Mouse (Mus musculus) forebrain, embryonic 15.5 days (tissue): ENCODE measurements around the gene Col6a4. TPM values are rescaled to one million over a fixed set of nuclear protein-coding genes. Genes with fewer than 3 reads are reported as not detected.

Experiments
- ATAC-seq: fragments of 200-750 bp; cut with Nextera tagmentation; replicated peaks from 2 replicates; pipeline ENCODE4 v1.8.0; 2017; ENCODE audit warnings: mild to moderate bottlenecking, moderate TSS enrichment, moderate library complexity
- H3K27ac ChIP-seq: fragments of 300-500 bp; sonication (generic); replicated peaks from 2 replicates; pipeline ENCODE4 v1.5.1; 2015; ENCODE audit warnings: mild to moderate bottlenecking, inconsistent platforms
- H3K27me3 ChIP-seq: fragments of 300-500 bp; sonication (generic); 2 replicates; pipeline ENCODE4 v1.6.1; 2015; ENCODE audit warnings: inconsistent platforms
- H3K36me3 ChIP-seq: fragments of 300-500 bp; sonication (generic); 2 replicates; pipeline ENCODE4 v1.6.1; 2015; ENCODE audit warnings: mild to moderate bottlenecking, inconsistent platforms
- H3K4me1 ChIP-seq: fragments of 300-500 bp; sonication (generic); 2 replicates; pipeline ENCODE4 v1.6.1; 2015; ENCODE audit warnings: inconsistent platforms
- H3K4me2 ChIP-seq: fragments of 300-500 bp; sonication (generic); replicated peaks from 2 replicates; pipeline ENCODE4 v1.6.1; 2015; ENCODE audit warnings: mild to moderate bottlenecking, inconsistent platforms
- H3K4me3 ChIP-seq: fragments of 300-500 bp; sonication (generic); 2 replicates; pipeline ENCODE4 v1.5.1; 2015; ENCODE audit warnings: mild to moderate bottlenecking, inconsistent platforms
- H3K9ac ChIP-seq: fragments of 300-500 bp; sonication (generic); replicated peaks from 2 replicates; pipeline ENCODE4 v1.6.1; 2015; ENCODE audit warnings: mild to moderate bottlenecking, inconsistent platforms
- H3K9me3 ChIP-seq: fragments of 300-500 bp; sonication (generic); 2 replicates; pipeline ENCODE4 v1.6.1; 2016; ENCODE audit warnings: inconsistent platforms
- WGBS: fragments of 180-500 bp; shearing (Covaris S2); methylation state at CpG from one replicate; pipeline ENCODE4 v1.1.7; 2015; ENCODE audit warnings: mixed read lengths; 5-methylcytosine and 5-hydroxymethylcytosine counted together
- polyA plus RNA-seq: library from polyadenylated mRNA; unstranded; fragments of >200 nt; fragmentation: Nextera tagmentation; extraction: Ambion mirVana; gene quantifications from 2 replicates; pipeline ENCODE4 v1.2.1, GENCODE M21; 2015

Gene Col6a4
- polyA plus RNA-seq, result 0.53 and 0.86 TPM in 2 replicates

DNA sequence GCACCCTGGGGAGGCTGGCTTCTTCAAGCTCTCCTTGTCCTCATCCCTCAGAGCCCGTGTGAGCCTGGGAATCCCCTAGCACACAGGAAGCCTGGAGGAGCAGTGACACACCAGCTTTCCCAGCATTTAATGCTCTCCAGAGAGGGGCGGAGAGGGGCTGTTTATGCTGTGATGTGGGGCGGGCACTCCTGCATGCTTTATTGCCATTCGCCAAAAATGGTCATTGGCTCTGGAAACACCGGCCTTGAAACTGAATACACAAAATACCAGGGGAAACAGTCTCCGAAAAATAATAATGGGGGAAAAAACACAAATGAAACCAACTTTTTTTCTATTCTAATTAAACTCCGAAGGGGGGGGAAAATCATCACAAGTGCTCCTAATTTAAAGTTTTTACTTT lies at the start of gene Col6a4:
Gene Col6a4, minus strand, starts transcription at position 101 of the 400 bp plus-strand sequence.
- Histone ChIP-seq H3K4me2 (no peak within 1 kb of the TSS), H3K4me3 (no peak within 1 kb of the TSS), H3K9ac (no peak within 1 kb of the TSS), H3K36me3 (no peaks in the 10 kb centered on the region), H3K4me1 (no peaks in the 10 kb centered on the region), H3K9me3 (no peaks in the 10 kb centered on the region), H3K27ac (no peak within 1 kb of the TSS), H3K27me3 (no peaks in the 10 kb centered on the region)
- 63% methylated on average over 7 of the region's 7 CpGs for WGBS
- ATAC-seq, result no peak

DNA sequence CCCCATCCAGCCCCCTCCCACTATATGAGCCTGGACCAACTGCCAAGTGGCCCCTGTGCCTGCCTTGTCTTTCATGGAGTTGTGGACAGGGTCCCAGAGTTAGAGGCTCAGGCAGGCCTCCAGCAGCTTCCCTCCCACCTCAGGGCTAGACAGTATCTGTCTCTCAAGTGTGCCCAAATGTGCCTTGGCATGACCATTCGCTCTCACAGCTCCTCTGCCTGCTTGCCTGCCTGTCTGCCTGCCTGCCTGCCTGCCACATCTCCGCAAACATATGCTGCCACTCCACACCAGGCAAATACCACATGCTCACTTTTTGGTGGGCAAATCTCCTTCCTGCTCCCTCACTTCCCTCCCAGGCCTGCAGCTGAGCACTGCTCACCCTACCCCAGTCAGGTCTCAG lies 49.0 kb upstream of the Col6a4 start:
- ATAC-seq, result peak; percentile 44
- Histone ChIP-seq H3K4me2 (no peak overlapping the region), H3K4me3 (no peak overlapping the region), H3K27ac (no peak overlapping the region), H3K9ac (no peak overlapping the region), H3K9me3 (no peaks in the 10 kb centered on the region), H3K4me1 (peaks cover 63% of the 10 kb centered on the region), H3K36me3 (no peaks in the 10 kb centered on the region), H3K27me3 (peaks cover 25% of the 10 kb centered on the region)
- 74% methylated on average over 2 of the region's 2 CpGs for WGBS

GRCm38 (mm10) chr9:106144176-106144575 lies 47.6 kb upstream of the Col6a4 start:
- Histone ChIP-seq H3K9me3 (no peaks in the 10 kb centered on the region), H3K4me2 (no peak overlapping the region), H3K27me3 (peaks cover 19% of the 10 kb centered on the region; the same call in 1 of the 2 replicates), H3K9ac (no peak overlapping the region), H3K27ac (no peak overlapping the region), H3K4me3 (no peak overlapping the region), H3K36me3 (no peaks in the 10 kb centered on the region), H3K4me1 (peaks cover 62% of the 10 kb centered on the region)
- peak; percentile 46 for ATAC-seq
- 16% methylated on average over 7 of the region's 7 CpGs for WGBS

- Histone ChIP-seq H3K36me3 (no peaks in the 10 kb centered on the region), H3K27me3 (peaks cover 24% of the 10 kb centered on the region; the same call in 1 of the 2 replicates), H3K9ac (no peak overlapping the region), H3K9me3 (no peaks in the 10 kb centered on the region), H3K4me2 (no peak overlapping the region), H3K4me3 (no peak overlapping the region), H3K27ac (no peak overlapping the region), H3K4me1 (peaks cover 45% of the 10 kb centered on the region)
- ATAC-seq, result no peak
- WGBS, result 78% methylated on average over 12 of the region's 12 CpGs
These were observed 45.4 kb upstream of the Col6a4 start for GRCm38 (mm10) chr9:106141955-106142354.

- 9% methylated on average over 10 of the region's 10 CpGs for WGBS
- H3K27ac ChIP-seq, result peak overlapping the region; percentile 24; the same call in 1 of the 2 replicates
These were observed 43.2 kb upstream of the Col6a4 start for GRCm38 (mm10) chr9:106139763-106140162.

DNA sequence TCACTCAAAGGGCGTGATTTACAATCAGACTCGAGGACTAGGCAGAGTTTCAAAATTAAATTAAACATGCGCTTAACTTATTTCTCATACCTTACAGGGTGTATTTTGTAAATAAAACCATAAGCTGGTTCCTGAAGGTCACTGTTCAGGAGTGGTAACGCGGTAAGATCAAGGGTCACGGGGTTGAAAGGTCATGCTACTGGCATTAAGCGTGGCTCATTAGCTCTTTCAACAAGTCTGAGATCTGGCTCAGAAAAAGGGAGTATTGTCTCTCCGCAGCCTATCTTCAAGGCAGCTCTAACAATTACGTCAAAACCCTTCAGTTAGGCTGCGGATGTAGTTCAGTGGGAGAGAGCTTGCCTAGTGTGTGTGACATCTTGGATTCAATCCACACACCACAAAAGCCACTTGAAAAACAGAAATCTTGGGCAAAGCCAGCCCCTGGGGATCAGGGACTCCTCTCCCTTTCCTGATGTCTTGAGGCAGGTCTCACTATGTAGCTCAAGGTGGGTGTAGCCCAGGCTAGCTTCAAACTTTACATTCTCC lies 41.2 kb upstream of the Col6a4 start:
- no peaks in the 10 kb centered on the region for H3K36me3 ChIP-seq
- peaks cover 24% of the 10 kb centered on the region; the same call in 1 of the 2 replicates for H3K27me3 ChIP-seq
- peaks cover 23% of the 10 kb centered on the region for H3K4me1 ChIP-seq
- WGBS, result 30% methylated on average over 10 of the region's 10 CpGs
- no peak overlapping the region for H3K27ac ChIP-seq
- no peak for ATAC-seq
- H3K9ac ChIP-seq, result no peak overlapping the region
- no peak overlapping the region for H3K4me2 ChIP-seq
- H3K4me3 ChIP-seq, result no peak overlapping the region
- H3K9me3 ChIP-seq, result no peaks in the 10 kb centered on the region

More at GRCm38 (mm10) chr9:106139763-106140162, 43.2 kb upstream of the Col6a4 start:
- Histone ChIP-seq H3K36me3 (no peaks in the 10 kb centered on the region), H3K9ac (no peak overlapping the region), H3K27me3 (peaks cover 24% of the 10 kb centered on the region; the same call in 1 of the 2 replicates), H3K4me1 (peaks cover 36% of the 10 kb centered on the region), H3K9me3 (no peaks in the 10 kb centered on the region), H3K4me3 (no peak overlapping the region), H3K4me2 (no peak overlapping the region)
- peak; percentile 50 for ATAC-seq

GRCm38 (mm10) chr9:106130250-106130649 lies 33.7 kb upstream of the Col6a4 start:
- Histone ChIP-seq H3K27ac (no peak overlapping the region), H3K36me3 (no peaks in the 10 kb centered on the region), H3K27me3 (no peaks in the 10 kb centered on the region), H3K4me1 (peaks cover 17% of the 10 kb centered on the region), H3K4me3 (no peak overlapping the region), H3K9ac (no peak overlapping the region), H3K9me3 (no peaks in the 10 kb centered on the region), H3K4me2 (no peak overlapping the region)
- WGBS, result 86% methylated on average over 7 of the region's 7 CpGs
- no peak for ATAC-seq

DNA sequence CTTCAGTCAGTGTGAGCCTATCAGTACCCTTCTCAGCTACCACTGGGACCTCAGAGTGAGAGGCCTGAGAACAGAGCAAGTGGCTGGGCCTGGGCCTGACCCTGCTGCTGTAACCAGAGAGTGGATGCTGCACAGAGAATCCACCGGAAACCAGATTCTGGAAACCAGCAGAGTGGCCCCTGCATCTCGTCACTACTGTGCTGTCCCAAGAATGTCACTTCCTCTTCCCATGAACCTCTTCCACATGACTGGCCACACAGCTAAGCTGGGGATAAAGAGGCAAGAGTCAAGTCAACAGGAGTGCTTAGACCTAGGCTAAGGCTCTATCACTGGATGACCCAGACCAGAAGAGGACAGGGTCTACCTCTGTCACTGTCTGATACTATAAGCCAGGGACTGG lies 32.5 kb upstream of the Col6a4 start:
- ATAC-seq, result no peak
- H3K27ac ChIP-seq, result no peak overlapping the region
- peaks cover 17% of the 10 kb centered on the region for H3K4me1 ChIP-seq
- no peaks in the 10 kb centered on the region for H3K9me3 ChIP-seq
- H3K4me3 ChIP-seq, result no peak overlapping the region
- no peaks in the 10 kb centered on the region for H3K27me3 ChIP-seq
- no peaks in the 10 kb centered on the region for H3K36me3 ChIP-seq
- 84% methylated on average over 2 of the region's 2 CpGs for WGBS
- no peak overlapping the region for H3K4me2 ChIP-seq
- H3K9ac ChIP-seq, result no peak overlapping the region

DNA sequence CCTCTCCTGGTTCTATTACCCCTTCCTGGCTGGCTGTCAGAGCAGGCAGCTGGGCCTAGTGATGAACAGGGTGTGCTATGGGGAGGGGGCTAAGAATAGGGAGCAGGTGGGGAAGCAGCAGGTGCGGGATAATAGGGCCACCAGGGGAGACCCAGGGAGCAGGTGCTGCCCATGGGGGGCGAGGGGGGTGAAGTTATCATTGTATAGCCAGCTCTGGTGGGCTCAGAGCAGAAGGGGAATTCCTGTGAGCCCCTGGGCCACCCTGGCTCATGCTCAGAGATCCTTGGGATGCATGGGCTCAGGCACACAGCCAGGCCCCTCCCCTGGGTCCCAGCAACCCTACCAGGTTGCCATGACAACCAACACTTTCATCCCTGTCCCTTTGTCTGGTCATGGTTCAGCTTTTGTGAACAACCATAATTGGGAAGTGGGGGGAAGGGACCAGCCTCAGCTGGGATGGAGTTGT lies 30.2 kb upstream of the Col6a4 start:
- H3K4me1 ChIP-seq, result peaks cover 17% of the 10 kb centered on the region
- peak overlapping the region; percentile 82 for H3K27ac ChIP-seq
- no peaks in the 10 kb centered on the region for H3K36me3 ChIP-seq
- no peaks in the 10 kb centered on the region for H3K27me3 ChIP-seq
- H3K4me3 ChIP-seq, result no peak overlapping the region
- H3K4me2 ChIP-seq, result no peak overlapping the region
- ATAC-seq, result peak; percentile 94
- 0% methylated on average over 2 of the region's 2 CpGs for WGBS
- no peaks in the 10 kb centered on the region for H3K9me3 ChIP-seq
- no peak overlapping the region for H3K9ac ChIP-seq

DNA sequence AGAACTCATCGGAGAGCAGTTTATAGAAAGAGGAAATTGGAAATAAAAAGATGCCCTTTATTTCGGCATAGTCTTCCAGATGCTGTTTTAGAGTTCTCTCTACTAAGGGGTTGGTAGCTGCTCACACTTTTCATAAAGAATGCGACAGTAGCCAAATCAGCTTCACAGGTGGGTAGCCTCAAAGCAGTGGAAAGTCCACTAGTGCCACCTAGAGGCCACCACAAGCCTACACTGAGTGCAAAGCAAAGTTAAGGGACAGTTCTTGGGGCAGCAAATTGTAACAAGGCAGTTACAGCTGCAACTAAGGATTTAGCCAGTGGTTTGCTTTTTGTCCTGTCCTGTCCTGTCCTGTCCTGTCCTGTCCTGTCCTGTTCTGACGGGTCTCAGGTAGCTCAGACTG lies 27.0 kb upstream of the Col6a4 start:
- Histone ChIP-seq H3K9me3 (no peaks in the 10 kb centered on the region), H3K36me3 (no peaks in the 10 kb centered on the region), H3K4me1 (peaks cover 17% of the 10 kb centered on the region), H3K27me3 (no peaks in the 10 kb centered on the region), H3K9ac (no peak overlapping the region), H3K27ac (no peak overlapping the region), H3K4me3 (no peak overlapping the region), H3K4me2 (no peak overlapping the region)
- ATAC-seq, result no peak
- 47% methylated on average over 4 of the region's 4 CpGs for WGBS

DNA sequence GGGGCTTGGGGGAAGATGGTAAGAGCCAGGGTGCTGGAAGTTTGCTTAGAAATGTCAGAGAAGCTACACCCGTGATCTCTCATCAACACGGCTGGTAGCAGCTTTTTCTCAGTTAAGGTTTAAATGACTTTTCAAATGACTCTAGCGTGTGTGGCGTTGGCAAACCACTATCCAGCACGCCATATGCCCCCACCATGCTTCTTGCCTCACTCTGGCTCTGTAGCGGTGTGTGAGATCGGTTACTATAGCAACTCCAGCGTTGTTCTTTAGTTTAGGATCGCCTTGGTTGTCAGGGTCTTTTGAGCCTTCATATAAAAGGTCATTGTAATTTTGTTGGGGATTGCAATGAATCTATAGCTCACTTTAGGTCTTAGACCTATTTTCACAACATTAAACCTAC lies 22.5 kb upstream of the Col6a4 start:
- no peaks in the 10 kb centered on the region for H3K36me3 ChIP-seq
- peaks cover 13% of the 10 kb centered on the region for H3K4me1 ChIP-seq
- H3K27me3 ChIP-seq, result no peaks in the 10 kb centered on the region
- H3K4me2 ChIP-seq, result no peak overlapping the region
- H3K9ac ChIP-seq, result no peak overlapping the region
- H3K4me3 ChIP-seq, result no peak overlapping the region
- no peak for ATAC-seq
- 48% methylated on average over 9 of the region's 9 CpGs for WGBS
- H3K9me3 ChIP-seq, result no peaks in the 10 kb centered on the region
- H3K27ac ChIP-seq, result no peak overlapping the region

DNA sequence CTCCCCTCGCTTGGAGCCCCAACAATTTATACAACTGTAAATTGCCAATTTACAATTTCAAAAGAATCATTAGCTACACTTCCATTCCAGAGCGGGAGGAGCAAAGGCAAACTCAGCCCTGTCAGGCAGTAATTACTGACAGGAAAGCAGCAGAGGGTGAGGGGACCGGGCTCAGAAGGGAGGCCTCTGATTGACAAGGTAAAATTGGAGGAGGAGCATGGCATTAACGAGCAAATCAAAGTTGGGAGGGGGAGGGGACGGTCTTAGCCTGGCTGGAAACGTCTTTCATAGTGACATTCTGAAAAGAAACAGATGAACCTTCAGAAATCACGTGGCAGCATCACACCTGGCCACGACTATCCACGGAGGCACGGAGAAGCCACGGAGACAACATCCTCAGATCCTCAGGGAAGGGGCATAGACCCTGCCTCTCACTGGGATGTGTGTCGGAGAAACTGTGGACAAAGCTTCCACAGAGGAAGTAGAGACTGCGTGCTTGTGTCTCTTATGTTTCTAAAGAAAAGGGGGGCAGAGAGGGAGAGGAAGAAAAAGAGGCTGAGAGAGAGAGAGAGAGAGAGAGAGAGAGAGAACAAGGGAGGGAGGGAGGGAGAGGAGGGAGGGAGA lies 19.3 kb upstream of the Col6a4 start:
- WGBS, result 5% methylated on average over 13 of the region's 13 CpGs
- Histone ChIP-seq H3K27me3 (no peaks in the 10 kb centered on the region), H3K4me2 (peak overlapping the region; percentile 45), H3K4me3 (peak overlapping the region; percentile 23), H3K36me3 (no peaks in the 10 kb centered on the region), H3K9me3 (no peaks in the 10 kb centered on the region), H3K9ac (no peak overlapping the region; the same call in 1 of the 2 replicates), H3K4me1 (peaks cover 13% of the 10 kb centered on the region), H3K27ac (peak overlapping the region; percentile 80)
- peak; percentile 82 for ATAC-seq
